In genomic region chr15:94649766-94650120, GRCm38 (mm10) we compare ENCODE assay signal across 16 mouse cellular contexts. TPM values are rescaled to one million over a fixed set of nuclear protein-coding genes. Genes with fewer than 3 reads are reported as not detected.
DNase-seq lines count a peak whose midpoint lies in the region; ATAC-seq lines count a peak whose summit lies in the region.
"Had no signal": no experiment of that assay in that cellular context is flagged by ENCODE, and none has a peak within 500 bp of the region (broad histone marks: within the 10 kb centered on the region; RNA-seq: fewer than 3 reads in every experiment).

No protein-coding gene starts in this region.

- no peaks in the 10 kb centered on the region for H3K27me3 ChIP-seq in hindbrain, embryonic 15.5 days
- H3K27me3 ChIP-seq in hindbrain, embryonic 11.5 days (ENCODE audit: control insufficient read depth, insufficient read depth, low read length) = no peaks in the 10 kb centered on the region
- no peaks in the 10 kb centered on the region for H3K27me3 ChIP-seq in neural tube, embryonic 13.5 days
- H3K27me3 ChIP-seq in forebrain, embryonic 12.5 days = peaks cover 57% of the 10 kb centered on the region
- H3K27me3 ChIP-seq: midbrain, embryonic 15.5 days had no signal

- 0 out of 2 replicates have a peak overlapping the region, but pooled peaks have one; percentile 40 for H3K27ac ChIP-seq in hindbrain, embryonic 15.5 days (replicated peaks)
- H3K27ac ChIP-seq in hindbrain, embryonic 11.5 days (ENCODE audit: low read depth, low read length) = no peak overlapping the region
- H3K27ac ChIP-seq in neural tube, embryonic 13.5 days (replicated peaks) = 0 out of 2 replicates have a peak overlapping the region, but pooled peaks have one; percentile 23
- no peak overlapping the region for H3K27ac ChIP-seq in forebrain, embryonic 12.5 days
- H3K27ac ChIP-seq: forebrain, embryonic 13.5 days; layer of hippocampus, adult 2 months; midbrain, embryonic 15.5 days had no signal

- H3K4me2 ChIP-seq in hindbrain, embryonic 15.5 days = 0 out of 2 replicates have a peak overlapping the region, but pooled peaks have one; percentile 15
- no peak overlapping the region for H3K4me2 ChIP-seq in hindbrain, embryonic 11.5 days (replicated peaks; ENCODE audit: low read depth, low read length)
- H3K4me2 ChIP-seq in neural tube, embryonic 13.5 days = no peak overlapping the region
- no peak overlapping the region for H3K4me2 ChIP-seq in forebrain, embryonic 12.5 days
- H3K4me2 ChIP-seq: forebrain, embryonic 13.5 days; midbrain, embryonic 15.5 days had no signal

- no peak overlapping the region for H3K4me3 ChIP-seq in hindbrain, embryonic 15.5 days
- no peak overlapping the region for H3K4me3 ChIP-seq in hindbrain, embryonic 11.5 days (ENCODE audit: low read depth, low read length)
- no peak overlapping the region for H3K4me3 ChIP-seq in neural tube, embryonic 13.5 days
- no peak overlapping the region for H3K4me3 ChIP-seq in forebrain, embryonic 12.5 days (replicated peaks)
- H3K4me3 ChIP-seq: forebrain, embryonic 13.5 days; layer of hippocampus, adult 2 months; midbrain, embryonic 15.5 days had no signal

- WGBS in hindbrain, embryonic 15.5 days = 35% methylated on average over 13 of the region's 13 CpGs
- WGBS in hindbrain, embryonic 11.5 days = 59% methylated on average over 13 of the region's 13 CpGs
- WGBS in neural tube, embryonic 13.5 days = 33% methylated on average over 13 of the region's 13 CpGs
- WGBS in forebrain, embryonic 12.5 days = 68% methylated on average over 13 of the region's 13 CpGs

- H3K4me1 ChIP-seq in hindbrain, embryonic 15.5 days (replicated peaks) = peaks cover 28% of the 10 kb centered on the region
- no peaks in the 10 kb centered on the region for H3K4me1 ChIP-seq in hindbrain, embryonic 11.5 days (replicated peaks; ENCODE audit: control insufficient read depth, insufficient read depth, low read length)
- H3K4me1 ChIP-seq in neural tube, embryonic 13.5 days (replicated peaks) = peaks cover 32% of the 10 kb centered on the region
- peaks cover 16% of the 10 kb centered on the region for H3K4me1 ChIP-seq in forebrain, embryonic 12.5 days

- no peaks in the 10 kb centered on the region for H3K9me3 ChIP-seq in hindbrain, embryonic 15.5 days
- H3K9me3 ChIP-seq in hindbrain, embryonic 11.5 days (ENCODE audit: control insufficient read depth, low read length) = no peaks in the 10 kb centered on the region
- no peaks in the 10 kb centered on the region for H3K9me3 ChIP-seq in neural tube, embryonic 13.5 days
- H3K9me3 ChIP-seq in forebrain, embryonic 12.5 days = no peaks in the 10 kb centered on the region
- H3K9me3 ChIP-seq: forebrain, embryonic 13.5 days; midbrain, embryonic 15.5 days had no signal

- no peaks in the 10 kb centered on the region for H3K36me3 ChIP-seq in hindbrain, embryonic 15.5 days
- no peaks in the 10 kb centered on the region for H3K36me3 ChIP-seq in hindbrain, embryonic 11.5 days (ENCODE audit: control insufficient read depth, insufficient read depth, low read length)
- no peaks in the 10 kb centered on the region for H3K36me3 ChIP-seq in neural tube, embryonic 13.5 days
- H3K36me3 ChIP-seq in forebrain, embryonic 12.5 days (replicated peaks) = no peaks in the 10 kb centered on the region
- H3K36me3 ChIP-seq: midbrain, embryonic 15.5 days had no signal

- DNase-seq in cerebellum, postnatal 14 days = peak; percentile 58 to 60
- DNase-seq in cerebellum, adult 8-10 months = no peak
- DNase-seq in hindbrain, embryonic 11.5 days (ENCODE audit: low spot score) = no peak
- DNase-seq in neural tube, embryonic 10.5 days (ENCODE audit: extremely low spot score, low spot score) = no peak
- DNase-seq: gastrocnemius, postnatal 14 days; liver, postnatal 0 days; right cerebral cortex, adult 18-20 months; thymus, postnatal 25 days had no signal

- ATAC-seq in hindbrain, embryonic 15.5 days (ENCODE audit: low FRiP score, low read depth) = no peak
- no peak for ATAC-seq in hindbrain, embryonic 11.5 days (ENCODE audit: low FRiP score)
- no peak for ATAC-seq in neural tube, embryonic 13.5 days (ENCODE audit: low read depth)
- ATAC-seq in forebrain, embryonic 12.5 days (ENCODE audit: low FRiP score) = no peak
- ATAC-seq: CD4-positive, CD25-positive, alpha-beta regulatory T cell, adult 4 months; forebrain, embryonic 13.5 days; liver, postnatal 0 days had no signal

- H3K9ac ChIP-seq in hindbrain, embryonic 15.5 days = no peak overlapping the region
- no peak overlapping the region for H3K9ac ChIP-seq in hindbrain, embryonic 11.5 days (ENCODE audit: low read depth, low read length)
- H3K9ac ChIP-seq in neural tube, embryonic 13.5 days = no peak overlapping the region
- H3K9ac ChIP-seq in forebrain, embryonic 12.5 days = no peak overlapping the region
- H3K9ac ChIP-seq: forebrain, embryonic 13.5 days; liver, postnatal 0 days; midbrain, embryonic 15.5 days had no signal

RNA-seq across cellular contexts. Expression of gene Tmem117, which starts 20.7 kb away (rescaled TPM):
- 14.6 and 16.6 TPM in 2 replicates for polyA plus RNA-seq in hindbrain, embryonic 15.5 days (2015; fragmentation: Nextera tagmentation; extraction: Ambion mirVana)
- polyA plus RNA-seq in hindbrain, embryonic 11.5 days (2014; fragmentation: Nextera tagmentation; extraction: Ambion mirVana) = 2.0 and 3.3 TPM in 2 replicates
- 8.6 and 9.9 TPM in 2 replicates for polyA plus RNA-seq in neural tube, embryonic 13.5 days (2015; fragmentation: Nextera tagmentation; extraction: Ambion mirVana)
- 0.78 and 1.2 TPM in 2 replicates for polyA plus RNA-seq in forebrain, embryonic 12.5 days (2016; fragmentation: Nextera tagmentation; extraction: Ambion mirVana)
- polyA plus RNA-seq: CD4-positive, CD25-positive, alpha-beta regulatory T cell, adult 4 months; liver, adult 2 months; liver, postnatal 0 days had no signal

Comparison
In these comparisons a context has a peak if more than half of its experiments do, and no peak if none do; other contexts are left out.
1. DNase-seq: peak in cerebellum, postnatal 14 days (2 of 2); none in cerebellum, adult 8-10 months (single experiment), hindbrain, embryonic 11.5 days (single experiment) and neural tube, embryonic 10.5 days (single experiment).
2. H3K27ac ChIP-seq: peak in hindbrain, embryonic 15.5 days (single experiment) and neural tube, embryonic 13.5 days (single experiment); none in hindbrain, embryonic 11.5 days (single experiment) and forebrain, embryonic 12.5 days (single experiment).